Mouse (Mus musculus) frontal cortex, adult 2 months (tissue): Measurements from ENCODE around the gene Prm2. TPM values are rescaled to one million over a fixed set of nuclear protein-coding genes. Genes with fewer than 3 reads are reported as not detected.
A peak's percentile ranks its signal among the peaks of the same experiment; 100 is the strongest.

Source experiments
- DNase-seq, 2 experiments: peaks; one replicate each; pipeline ENCODE4 v3.0.0; 2022; ENCODE audit warnings: low spot score in 1 of 2; ENCODE audit errors: extremely low spot score in 1 of 2
- polyA plus RNA-seq: library from polyadenylated mRNA; depleted of rRNA; stranded (reverse); fragments of >200 nt; gene quantifications from 2 replicates; pipeline ENCODE4 v1.2.3, GENCODE M21; 2012; rRNA removed

Prm2 gene
- not detected in 2 replicates for polyA plus RNA-seq

- no peak for DNase-seq
These were observed at the start of gene Prm2 for GRCm38 (mm10) chr16:10796034-10796433. TSS of gene Prm2 (minus strand) at chr16:10796134.

GRCm38 (mm10) chr16:10844319-10844670 is 48.4 kb upstream of the Prm2 start:
- DNase-seq, result no peak

GRCm38 (mm10) chr16:10843486-10844318 is 47.8 kb upstream of the Prm2 start:
- peak in 1 of 2 experiments; percentile 11 for DNase-seq

- no peak for DNase-seq
These were observed 46.4 kb upstream of the Prm2 start for GRCm38 (mm10) chr16:10842282-10842855.

- DNase-seq, result no peak
These were observed 44.1 kb upstream of the Prm2 start for GRCm38 (mm10) chr16:10840018-10840417.

GRCm38 (mm10) chr16:10838487-10839245 is 42.7 kb upstream of the Prm2 start:
- DNase-seq, result no peak

GRCm38 (mm10) chr16:10837903-10838302 is 42.0 kb upstream of the Prm2 start:
- no peak for DNase-seq

GRCm38 (mm10) chr16:10837250-10837649 is 41.3 kb upstream of the Prm2 start:
- DNase-seq, result no peak

GRCm38 (mm10) chr16:10836388-10836787 is 40.5 kb upstream of the Prm2 start:
- no peak for DNase-seq

GRCm38 (mm10) chr16:10834911-10835587 is 39.1 kb upstream of the Prm2 start, which contains the start of gene Rmi2:
TSS of gene Rmi2 (plus strand) at chr16:10835059.
- DNase-seq, result peak; percentile 41 to 80

- DNase-seq, result no peak
These were observed 38.6 kb upstream of the Prm2 start for GRCm38 (mm10) chr16:10834542-10834910.

- DNase-seq, result no peak
These were observed 32.5 kb upstream of the Prm2 start for GRCm38 (mm10) chr16:10828461-10828805.

GRCm38 (mm10) chr16:10827766-10828460 is 32.0 kb upstream of the Prm2 start:
- no peak for DNase-seq

- DNase-seq, result no peak
These were observed 31.3 kb upstream of the Prm2 start for GRCm38 (mm10) chr16:10827269-10827668.

- no peak for DNase-seq
These were observed 29.9 kb upstream of the Prm2 start for GRCm38 (mm10) chr16:10825840-10826239.

GRCm38 (mm10) chr16:10824536-10824935 is 28.6 kb upstream of the Prm2 start:
- no peak for DNase-seq

GRCm38 (mm10) chr16:10821387-10821786 is 25.5 kb upstream of the Prm2 start:
- no peak for DNase-seq

- no peak for DNase-seq
These were observed 24.0 kb upstream of the Prm2 start for GRCm38 (mm10) chr16:10819966-10820365.

- no peak for DNase-seq
These were observed 22.7 kb upstream of the Prm2 start for GRCm38 (mm10) chr16:10818579-10819135.

- DNase-seq, result no peak
These were observed 18.9 kb upstream of the Prm2 start for GRCm38 (mm10) chr16:10814864-10815263.
